Mouse (Mus musculus) brain, embryonic 14.5 days (tissue): ENCODE results near the gene Cavin1.

Experiments
- CTCF ChIP-seq: fragments of 200-500 bp; IDR thresholded peaks from 2 replicates; pipeline ENCODE4 v1.5.1; 2012; ENCODE audit warnings: inconsistent platforms, mild to moderate bottlenecking, moderate library complexity, borderline replicate concordance; ENCODE audit not compliant: insufficient read depth, insufficient read length; ENCODE audit errors: extremely low read depth
- POLR2A ChIP-seq: fragments of 200-500 bp; IDR thresholded peaks from 2 replicates; pipeline ENCODE4 v1.6.1; 2012; ENCODE audit warnings: mild to moderate bottlenecking, inconsistent platforms, borderline replicate concordance; ENCODE audit not compliant: poor library complexity, insufficient read depth, insufficient read length, severe bottlenecking; ENCODE audit errors: extremely low read depth

DNA sequence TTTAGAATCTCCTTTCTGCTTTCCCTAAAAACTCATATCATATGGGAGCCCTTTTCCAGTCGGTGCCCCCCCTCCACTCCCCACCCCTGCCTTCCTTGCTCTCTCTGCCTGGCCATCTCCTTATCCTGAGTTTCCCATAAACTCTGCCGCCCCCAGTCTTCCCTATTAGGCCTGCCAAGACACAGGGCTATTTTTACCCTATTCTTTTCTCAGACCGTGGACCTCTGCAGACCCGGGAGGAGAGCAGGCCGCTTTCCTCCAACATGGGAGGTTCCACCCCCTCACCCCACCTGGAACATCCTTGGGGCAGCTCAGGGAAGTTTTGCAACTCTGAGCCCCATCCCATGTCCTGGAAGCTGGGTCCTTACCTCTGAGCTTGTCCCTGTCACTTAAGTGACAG lies 3.3 kb downstream of the Cavin1 start:
- TF ChIP-seq CTCF (no peak), POLR2A (no peak)
